Mouse (Mus musculus): Measurements from ENCODE around the gene Hlx. TPM values are rescaled to one million over a fixed set of nuclear protein-coding genes. Genes with fewer than 3 reads are reported as not detected.

Gene Hlx
- polyA plus RNA-seq, 1 experiment from 2014 or later, result 8.4 TPM

GRCm38 (mm10) chr1:184723899-184724298 lies 8.5 kb downstream of the Hlx start:
- ATAC-seq (ENCODE audit: insufficient read depth), result no peak
- H3K27me3 ChIP-seq, result peaks cover 100% of the 10 kb centered on the region

GRCm38 (mm10) chr1:184721121-184721520 lies 11.3 kb downstream of the Hlx start:
- peaks cover 100% of the 10 kb centered on the region for H3K27me3 ChIP-seq
- 9% methylated on average over 9 of the region's 9 CpGs for WGBS (ENCODE audit: insufficient replicate concordance)
- H3K4me3 ChIP-seq (replicated peaks), result no peak overlapping the region

More at GRCm38 (mm10) chr1:184723899-184724298, 8.5 kb downstream of the Hlx start:
- 52% methylated on average over 3 of the region's 3 CpGs for WGBS (ENCODE audit: insufficient replicate concordance)
- no peaks in the 10 kb centered on the region for H3K9me3 ChIP-seq (replicated peaks)
- no peaks in the 10 kb centered on the region for H3K36me3 ChIP-seq (replicated peaks)
- no peak overlapping the region for H3K9ac ChIP-seq
- H3K4me3 ChIP-seq (replicated peaks), result no peak overlapping the region
- no peak overlapping the region for H3K27ac ChIP-seq (replicated peaks)
- no peaks in the 10 kb centered on the region for H3K4me1 ChIP-seq (replicated peaks)
- no peak overlapping the region for H3K4me2 ChIP-seq

GRCm38 (mm10) chr1:184720162-184721025 lies 12.0 kb downstream of the Hlx start:
- WGBS (ENCODE audit: insufficient replicate concordance), result 5% methylated on average over 26 of the region's 26 CpGs
- no peak overlapping the region for H3K4me3 ChIP-seq (replicated peaks)
- no peaks in the 10 kb centered on the region for H3K9me3 ChIP-seq (replicated peaks)
- H3K27ac ChIP-seq (replicated peaks), result no peak overlapping the region
- H3K36me3 ChIP-seq (replicated peaks), result no peaks in the 10 kb centered on the region
- no peak overlapping the region for H3K9ac ChIP-seq
- ATAC-seq (ENCODE audit: insufficient read depth), result no peak
- no peak overlapping the region for H3K4me2 ChIP-seq
- H3K4me1 ChIP-seq (replicated peaks), result no peaks in the 10 kb centered on the region
- H3K27me3 ChIP-seq, result peaks cover 100% of the 10 kb centered on the region

More at GRCm38 (mm10) chr1:184721121-184721520, 11.3 kb downstream of the Hlx start:
- no peak overlapping the region for H3K4me2 ChIP-seq
- ATAC-seq (ENCODE audit: insufficient read depth), result no peak
- no peak overlapping the region for H3K27ac ChIP-seq (replicated peaks)
- no peak overlapping the region for H3K9ac ChIP-seq
- H3K36me3 ChIP-seq (replicated peaks), result no peaks in the 10 kb centered on the region
- H3K4me1 ChIP-seq (replicated peaks), result no peaks in the 10 kb centered on the region
- H3K9me3 ChIP-seq (replicated peaks), result no peaks in the 10 kb centered on the region

GRCm38 (mm10) chr1:184718261-184719120 lies 13.9 kb downstream of the Hlx start:
- 5% methylated on average over 41 of the region's 41 CpGs for WGBS (ENCODE audit: insufficient replicate concordance)
- Histone ChIP-seq H3K9ac (no peak overlapping the region), H3K4me3 (replicated peaks) (no peak overlapping the region)

GRCm38 (mm10) chr1:184717691-184718200 lies 14.7 kb downstream of the Hlx start:
- no peak for ATAC-seq (ENCODE audit: insufficient read depth)
- Histone ChIP-seq H3K4me2 (no peak overlapping the region), H3K27me3 (peaks cover 98% of the 10 kb centered on the region), H3K4me3 (replicated peaks) (no peak overlapping the region), H3K9ac (no peak overlapping the region), H3K27ac (replicated peaks) (no peak overlapping the region), H3K36me3 (replicated peaks) (no peaks in the 10 kb centered on the region), H3K9me3 (replicated peaks) (no peaks in the 10 kb centered on the region), H3K4me1 (replicated peaks) (no peaks in the 10 kb centered on the region)
- WGBS (ENCODE audit: insufficient replicate concordance), result 6% methylated on average over 12 of the region's 12 CpGs

More at GRCm38 (mm10) chr1:184718261-184719120, 13.9 kb downstream of the Hlx start:
- Histone ChIP-seq H3K36me3 (replicated peaks) (no peaks in the 10 kb centered on the region), H3K27ac (replicated peaks) (no peak overlapping the region), H3K27me3 (peaks cover 100% of the 10 kb centered on the region), H3K4me1 (replicated peaks) (no peaks in the 10 kb centered on the region), H3K4me2 (peak overlapping the region; percentile 5; the same call in 1 of the 2 replicates), H3K9me3 (replicated peaks) (no peaks in the 10 kb centered on the region)
- ATAC-seq (ENCODE audit: insufficient read depth), result no peak

- H3K27ac ChIP-seq (replicated peaks), result no peak overlapping the region
- H3K27me3 ChIP-seq, result peaks cover 93% of the 10 kb centered on the region
- H3K4me1 ChIP-seq (replicated peaks), result no peaks in the 10 kb centered on the region
- H3K36me3 ChIP-seq (replicated peaks), result no peaks in the 10 kb centered on the region
- no peak overlapping the region for H3K4me2 ChIP-seq
- 3% methylated on average over 18 of the region's 18 CpGs for WGBS (ENCODE audit: insufficient replicate concordance)
- H3K4me3 ChIP-seq (replicated peaks), result no peak overlapping the region
- no peak for ATAC-seq (ENCODE audit: insufficient read depth)
- H3K9ac ChIP-seq, result no peak overlapping the region
- H3K9me3 ChIP-seq (replicated peaks), result no peaks in the 10 kb centered on the region
Observed at GRCm38 (mm10) chr1:184717016-184717568, 15.3 kb downstream of the Hlx start.

GRCm38 (mm10) chr1:184716117-184716516 lies 16.3 kb downstream of the Hlx start:
- Histone ChIP-seq H3K27ac (replicated peaks) (no peak overlapping the region), H3K4me1 (replicated peaks) (no peaks in the 10 kb centered on the region), H3K4me2 (no peak overlapping the region), H3K4me3 (replicated peaks) (no peak overlapping the region), H3K36me3 (replicated peaks) (no peaks in the 10 kb centered on the region), H3K9me3 (replicated peaks) (no peaks in the 10 kb centered on the region), H3K9ac (no peak overlapping the region), H3K27me3 (peaks cover 83% of the 10 kb centered on the region)
- 6% methylated on average over 6 of the region's 6 CpGs for WGBS (ENCODE audit: insufficient replicate concordance)
- ATAC-seq (ENCODE audit: insufficient read depth), result no peak

GRCm38 (mm10) chr1:184715693-184716092 lies 16.7 kb downstream of the Hlx start:
- Histone ChIP-seq H3K4me1 (replicated peaks) (no peaks in the 10 kb centered on the region), H3K9ac (no peak overlapping the region), H3K27me3 (peaks cover 79% of the 10 kb centered on the region), H3K9me3 (replicated peaks) (no peaks in the 10 kb centered on the region), H3K4me2 (no peak overlapping the region), H3K36me3 (replicated peaks) (no peaks in the 10 kb centered on the region), H3K27ac (replicated peaks) (no peak overlapping the region), H3K4me3 (replicated peaks) (no peak overlapping the region)
- 29% methylated on average over 6 of the region's 6 CpGs for WGBS (ENCODE audit: insufficient replicate concordance)
- ATAC-seq (ENCODE audit: insufficient read depth), result no peak

GRCm38 (mm10) chr1:184714515-184714914 lies 17.9 kb downstream of the Hlx start:
- no peak overlapping the region for H3K4me3 ChIP-seq (replicated peaks)
- no peak overlapping the region for H3K27ac ChIP-seq (replicated peaks)
- no peaks in the 10 kb centered on the region for H3K36me3 ChIP-seq (replicated peaks)
- no peaks in the 10 kb centered on the region for H3K4me1 ChIP-seq (replicated peaks)
- H3K4me2 ChIP-seq, result no peak overlapping the region
- 46% methylated on average over 3 of the region's 3 CpGs for WGBS (ENCODE audit: insufficient replicate concordance)
- H3K9ac ChIP-seq, result no peak overlapping the region
- no peaks in the 10 kb centered on the region for H3K9me3 ChIP-seq (replicated peaks)
- peaks cover 73% of the 10 kb centered on the region for H3K27me3 ChIP-seq
- ATAC-seq (ENCODE audit: insufficient read depth), result no peak

GRCm38 (mm10) chr1:184713716-184714115 lies 18.7 kb downstream of the Hlx start:
- no peak overlapping the region for H3K27ac ChIP-seq (replicated peaks)
- no peaks in the 10 kb centered on the region for H3K4me1 ChIP-seq (replicated peaks)
- no peak for ATAC-seq (ENCODE audit: insufficient read depth)
- H3K9me3 ChIP-seq (replicated peaks), result no peaks in the 10 kb centered on the region
- H3K9ac ChIP-seq, result no peak overlapping the region
- WGBS (ENCODE audit: insufficient replicate concordance), result 45% methylated on average over 5 of the region's 5 CpGs
- no peaks in the 10 kb centered on the region for H3K36me3 ChIP-seq (replicated peaks)
- H3K4me2 ChIP-seq, result no peak overlapping the region
- H3K27me3 ChIP-seq, result peaks cover 73% of the 10 kb centered on the region
- H3K4me3 ChIP-seq (replicated peaks), result no peak overlapping the region
